Mouse (Mus musculus): ENCODE results near the gene Atp5s. TPM values are rescaled to one million over a fixed set of nuclear protein-coding genes. Genes with fewer than 3 reads are reported as not detected.

Atp5s gene
- polyA plus RNA-seq, 1 experiment from 2014 or later, result 21.6 TPM

GRCm38 (mm10) chr12:69696746-69697145, 28.0 kb upstream of the Atp5s start:
- Histone ChIP-seq H3K36me3 (replicated peaks) (peaks cover 41% of the 10 kb centered on the region), H3K27ac (no peak overlapping the region), H3K27me3 (ENCODE audit: poor library complexity, severe bottlenecking) (no peaks in the 10 kb centered on the region), H3K9me3 (no peaks in the 10 kb centered on the region), H3K4me1 (no peaks in the 10 kb centered on the region), H3K4me3 (no peak overlapping the region)
- no peak for DNase-seq (ENCODE audit: extremely low spot score, low spot score)
- 79% methylated on average over 5 of the region's 5 CpGs for WGBS

GRCm38 (mm10) chr12:69698352-69698751, 26.4 kb upstream of the Atp5s start:
- peaks cover 43% of the 10 kb centered on the region for H3K36me3 ChIP-seq (replicated peaks)
- no peak overlapping the region for H3K27ac ChIP-seq
- no peak for DNase-seq (ENCODE audit: extremely low spot score, low spot score)
- no peaks in the 10 kb centered on the region for H3K9me3 ChIP-seq
- no peaks in the 10 kb centered on the region for H3K4me1 ChIP-seq
- 93% methylated on average over 6 of the region's 6 CpGs for WGBS
- H3K4me3 ChIP-seq, result no peak overlapping the region
- no peaks in the 10 kb centered on the region for H3K27me3 ChIP-seq (ENCODE audit: poor library complexity, severe bottlenecking)

- DNase-seq (ENCODE audit: extremely low spot score, low spot score), result no peak
- peaks cover 42% of the 10 kb centered on the region for H3K36me3 ChIP-seq (replicated peaks)
- WGBS, result 93% methylated on average over 11 of the region's 11 CpGs
- H3K27ac ChIP-seq, result no peak overlapping the region
- H3K9me3 ChIP-seq, result no peaks in the 10 kb centered on the region
- H3K27me3 ChIP-seq (ENCODE audit: poor library complexity, severe bottlenecking), result no peaks in the 10 kb centered on the region
- no peak overlapping the region for H3K4me3 ChIP-seq
- H3K4me1 ChIP-seq, result no peaks in the 10 kb centered on the region
Observed at GRCm38 (mm10) chr12:69704799-69705458, 19.8 kb upstream of the Atp5s start.

- Histone ChIP-seq H3K4me1 (no peaks in the 10 kb centered on the region), H3K9me3 (peaks cover 8% of the 10 kb centered on the region), H3K4me3 (no peak overlapping the region), H3K36me3 (replicated peaks) (peaks cover 77% of the 10 kb centered on the region), H3K27ac (no peak overlapping the region), H3K27me3 (ENCODE audit: poor library complexity, severe bottlenecking) (no peaks in the 10 kb centered on the region)
- no peak for DNase-seq (ENCODE audit: extremely low spot score, low spot score)
Observed at GRCm38 (mm10) chr12:69713628-69714027, 11.1 kb upstream of the Atp5s start.

GRCm38 (mm10) chr12:69722857-69723256, 1.9 kb upstream of the Atp5s start:
- Histone ChIP-seq H3K27ac (no peak overlapping the region), H3K9me3 (peaks cover 30% of the 10 kb centered on the region), H3K36me3 (replicated peaks) (peaks cover 43% of the 10 kb centered on the region), H3K27me3 (ENCODE audit: poor library complexity, severe bottlenecking) (no peaks in the 10 kb centered on the region), H3K4me1 (peaks cover 24% of the 10 kb centered on the region), H3K4me3 (no peak overlapping the region)
- DNase-seq (ENCODE audit: extremely low spot score, low spot score), result no peak
- WGBS, result 92% methylated on average over 3 of the region's 3 CpGs

GRCm38 (mm10) chr12:69723376-69723775, 1.4 kb upstream of the Atp5s start:
- WGBS, result 63% methylated on average over 2 of the region's 2 CpGs
- DNase-seq (ENCODE audit: extremely low spot score, low spot score), result no peak
- Histone ChIP-seq H3K36me3 (replicated peaks) (peaks cover 38% of the 10 kb centered on the region), H3K9me3 (peaks cover 25% of the 10 kb centered on the region), H3K27ac (no peak overlapping the region), H3K4me3 (peak overlapping the region; percentile 82), H3K4me1 (peaks cover 24% of the 10 kb centered on the region), H3K27me3 (ENCODE audit: poor library complexity, severe bottlenecking) (no peaks in the 10 kb centered on the region)

GRCm38 (mm10) chr12:69724018-69724710, 586 bp upstream of the Atp5s start:
- H3K36me3 ChIP-seq (replicated peaks), result peaks cover 30% of the 10 kb centered on the region
- whole genome bisulfite sequencing, result 3% methylated on average over 24 of the region's 24 CpGs
- no peak for DNase-seq (ENCODE audit: extremely low spot score, low spot score)
- peaks cover 17% of the 10 kb centered on the region for H3K9me3 ChIP-seq
- H3K27ac ChIP-seq, result peak overlapping the region; percentile 88
- peak overlapping the region; percentile 82 for H3K4me3 ChIP-seq
- no peaks in the 10 kb centered on the region for H3K27me3 ChIP-seq (ENCODE audit: poor library complexity, severe bottlenecking)
- peaks cover 24% of the 10 kb centered on the region for H3K4me1 ChIP-seq

- Histone ChIP-seq H3K4me1 (peaks cover 14% of the 10 kb centered on the region), H3K36me3 (replicated peaks) (no peaks in the 10 kb centered on the region), H3K27me3 (ENCODE audit: poor library complexity, severe bottlenecking) (no peaks in the 10 kb centered on the region), H3K27ac (no peak overlapping the region), H3K4me3 (no peak overlapping the region), H3K9me3 (no peaks in the 10 kb centered on the region)
- DNase-seq (ENCODE audit: extremely low spot score, low spot score), result no peak
- WGBS, result 93% methylated on average over 1 of the region's 1 CpGs
Observed at GRCm38 (mm10) chr12:69729246-69729645, 4.5 kb downstream of the Atp5s start.

GRCm38 (mm10) chr12:69730306-69730705, 5.6 kb downstream of the Atp5s start:
- Histone ChIP-seq H3K9me3 (no peaks in the 10 kb centered on the region), H3K4me3 (no peak overlapping the region), H3K27ac (no peak overlapping the region), H3K36me3 (replicated peaks) (no peaks in the 10 kb centered on the region), H3K27me3 (ENCODE audit: poor library complexity, severe bottlenecking) (no peaks in the 10 kb centered on the region), H3K4me1 (peaks cover 6% of the 10 kb centered on the region)
- DNase-seq (ENCODE audit: extremely low spot score, low spot score), result no peak
- WGBS, result 83% methylated on average over 1 of the region's 1 CpGs

GRCm38 (mm10) chr12:69732221-69732620, 7.5 kb downstream of the Atp5s start:
- no peaks in the 10 kb centered on the region for H3K9me3 ChIP-seq
- DNase-seq (ENCODE audit: extremely low spot score, low spot score), result no peak
- H3K4me3 ChIP-seq, result no peak overlapping the region
- no peaks in the 10 kb centered on the region for H3K4me1 ChIP-seq
- no peaks in the 10 kb centered on the region for H3K27me3 ChIP-seq (ENCODE audit: poor library complexity, severe bottlenecking)
- WGBS, result 39% methylated on average over 5 of the region's 5 CpGs
- H3K27ac ChIP-seq, result no peak overlapping the region
- no peaks in the 10 kb centered on the region for H3K36me3 ChIP-seq (replicated peaks)

GRCm38 (mm10) chr12:69733518-69733917, 8.8 kb downstream of the Atp5s start:
- Histone ChIP-seq H3K27ac (no peak overlapping the region), H3K9me3 (no peaks in the 10 kb centered on the region), H3K36me3 (replicated peaks) (no peaks in the 10 kb centered on the region), H3K4me1 (no peaks in the 10 kb centered on the region), H3K27me3 (ENCODE audit: poor library complexity, severe bottlenecking) (no peaks in the 10 kb centered on the region), H3K4me3 (no peak overlapping the region)
- WGBS, result 37% methylated on average over 2 of the region's 2 CpGs
- no peak for DNase-seq (ENCODE audit: extremely low spot score, low spot score)

- no peaks in the 10 kb centered on the region for H3K27me3 ChIP-seq (ENCODE audit: poor library complexity, severe bottlenecking)
- WGBS, result 87% methylated on average over 3 of the region's 3 CpGs
- H3K4me3 ChIP-seq, result no peak overlapping the region
- no peaks in the 10 kb centered on the region for H3K36me3 ChIP-seq (replicated peaks)
- no peak for DNase-seq (ENCODE audit: extremely low spot score, low spot score)
- H3K4me1 ChIP-seq, result no peaks in the 10 kb centered on the region
- H3K9me3 ChIP-seq, result no peaks in the 10 kb centered on the region
- 0 out of 2 replicates have a peak overlapping the region, but pooled peaks have one; percentile 6 for H3K27ac ChIP-seq
Observed at GRCm38 (mm10) chr12:69733923-69734322, 9.2 kb downstream of the Atp5s start.

GRCm38 (mm10) chr12:69741965-69742364, 17.2 kb downstream of the Atp5s start:
- H3K4me3 ChIP-seq, result no peak overlapping the region
- H3K4me1 ChIP-seq, result no peaks in the 10 kb centered on the region
- H3K27me3 ChIP-seq (ENCODE audit: poor library complexity, severe bottlenecking), result no peaks in the 10 kb centered on the region
- 82% methylated on average over 5 of the region's 5 CpGs for WGBS
- H3K36me3 ChIP-seq (replicated peaks), result no peaks in the 10 kb centered on the region
- DNase-seq (ENCODE audit: extremely low spot score, low spot score), result no peak
- H3K27ac ChIP-seq, result no peak overlapping the region
- H3K9me3 ChIP-seq, result no peaks in the 10 kb centered on the region
